Mouse (Mus musculus) heart, adult 2 months (tissue): ENCODE data around the gene Tspan9. TPM values are rescaled to one million over a fixed set of nuclear protein-coding genes. Genes with fewer than 3 reads are reported as not detected.

Experiments used
- DNase-seq, 2 experiments: peaks; one replicate each; pipeline ENCODE4 v3.0.0; 2021
- H3K27ac ChIP-seq: fragments of 200-600 bp; 2 replicates; pipeline ENCODE4 v1.8.1; 2022
- H3K27me3 ChIP-seq: fragments of 200-500 bp; 2 replicates; pipeline ENCODE4 v1.6.1; 2012; ENCODE audit warnings: mild to moderate bottlenecking, low read length, inconsistent platforms, mixed read lengths; ENCODE audit not compliant: control insufficient read depth, insufficient read depth
- H3K36me3 ChIP-seq: fragments of 200-500 bp; 2 replicates; pipeline ENCODE4 v1.6.1; 2012; ENCODE audit warnings: low read length, inconsistent platforms; ENCODE audit not compliant: control insufficient read depth, insufficient read depth
- H3K4me1 ChIP-seq: fragments of 200-500 bp; 2 replicates; pipeline ENCODE4 v1.6.1; 2011; ENCODE audit warnings: low read length; ENCODE audit not compliant: control insufficient read depth, insufficient read depth
- H3K4me3 ChIP-seq: fragments of 200-600 bp; 2 replicates; pipeline ENCODE4 v1.8.1; 2022
- H3K79me2 ChIP-seq: fragments of 200-500 bp; replicated peaks from 2 replicates; pipeline ENCODE4 v1.6.1; 2012; ENCODE audit warnings: mild to moderate bottlenecking, inconsistent platforms, low read length, moderate library complexity, mixed read lengths; ENCODE audit not compliant: control insufficient read depth, insufficient read depth
- H3K9ac ChIP-seq: fragments of 200-500 bp; 2 replicates; pipeline ENCODE4 v1.6.1; 2012; ENCODE audit warnings: low read depth, mild to moderate bottlenecking, control low read depth, inconsistent platforms, low read length, mixed read lengths
- CTCF ChIP-seq: fragments of 200-600 bp; IDR thresholded peaks from 2 replicates; pipeline ENCODE4 v1.8.1; 2022; ENCODE audit warnings: antibody characterized with exemption, mild to moderate bottlenecking, moderate library complexity
- EP300 ChIP-seq: fragments of 200-500 bp; IDR thresholded peaks from 2 replicates; pipeline ENCODE4 v1.6.1; 2011; ENCODE audit warnings: low read depth, low read length, control low read depth; ENCODE audit not compliant: insufficient read depth
- POLR2A ChIP-seq: fragments of 200-500 bp; IDR thresholded peaks from 2 replicates; pipeline ENCODE4 v1.6.1; 2011; ENCODE audit warnings: mild to moderate bottlenecking, low read depth, low read length, control low read depth; ENCODE audit not compliant: insufficient read depth
- WGBS: fragments of 180-500 bp; shearing (Covaris S2); methylation state at CpG from one replicate; pipeline ENCODE4 v1.1.7; 2018; 5-methylcytosine and 5-hydroxymethylcytosine counted together
- intact Hi-C: fragments of 180-260 bp; cut with DNase I; formaldehyde crosslinking; loops from one replicate; pipeline ENCODE4 v1.15.1; 2025
- polyA plus RNA-seq: library from polyadenylated mRNA; depleted of rRNA; stranded (reverse); fragments of >200 nt; gene quantifications from 2 replicates; pipeline ENCODE4 v1.2.3, GENCODE M21; 2012
- total RNA-seq, 2 experiments: library from RNA; stranded (reverse); gene quantifications; 2 replicates each; pipeline ENCODE4 v1.2.3; 2021

Gene Tspan9
- total and polyA plus RNA-seq, 3 experiments, result 84.9 to 104 (median 88.5) TPM

- H3K27me3 ChIP-seq, result no peaks in the 10 kb centered on the region
- no peak overlapping the region for H3K27ac ChIP-seq
- no peak overlapping the region for H3K9ac ChIP-seq
- 61% methylated on average over 6 of the region's 6 CpGs for WGBS
- H3K79me2 ChIP-seq, result no peaks in the 10 kb centered on the region
- intact Hi-C loops, result no loop called here
- DNase-seq, result no peak
- TF ChIP-seq CTCF, result no peak
- H3K4me1 ChIP-seq, result peaks cover 10% of the 10 kb centered on the region
- no peak overlapping the region for H3K4me3 ChIP-seq
- H3K36me3 ChIP-seq, result no peaks in the 10 kb centered on the region
These were observed 104.8 kb downstream of the Tspan9 start for GRCm38 (mm10) chr6:128038568-128038967.

GRCm38 (mm10) chr6:128036597-128036996 is 106.8 kb downstream of the Tspan9 start:
- DNase-seq, result no peak
- Histone ChIP-seq H3K27me3 (no peaks in the 10 kb centered on the region), H3K4me1 (peaks cover 4% of the 10 kb centered on the region), H3K9ac (no peak overlapping the region), H3K27ac (no peak overlapping the region), H3K79me2 (no peaks in the 10 kb centered on the region), H3K4me3 (no peak overlapping the region), H3K36me3 (no peaks in the 10 kb centered on the region)
- intact Hi-C loops, result no loop called here
- no peak for TF ChIP-seq POLR2A
- TF ChIP-seq EP300, result no peak
- no peak for TF ChIP-seq CTCF
- WGBS, result 79% methylated on average over 9 of the region's 9 CpGs

GRCm38 (mm10) chr6:128035930-128036309 is 107.5 kb downstream of the Tspan9 start:
- Histone ChIP-seq H3K4me3 (peak overlapping the region; percentile 49), H3K27me3 (no peaks in the 10 kb centered on the region), H3K36me3 (no peaks in the 10 kb centered on the region), H3K79me2 (no peaks in the 10 kb centered on the region), H3K4me1 (peaks cover 4% of the 10 kb centered on the region), H3K9ac (peak overlapping the region; percentile 71), H3K27ac (peak overlapping the region; percentile 84)
- 20% methylated on average over 4 of the region's 4 CpGs for WGBS
- peak; percentile 34 for TF ChIP-seq CTCF
- no peak for TF ChIP-seq POLR2A
- DNase-seq, result no peak
- intact Hi-C loops, result loop anchor here (1.0 kb wide), 1 partner anchor 45 kb away; no protein-coding TSS in a partner anchor

- no peaks in the 10 kb centered on the region for H3K27me3 ChIP-seq
- 8% methylated on average over 36 of the region's 36 CpGs for WGBS
- H3K27ac ChIP-seq, result peak overlapping the region; percentile 84
- no peak for TF ChIP-seq CTCF
- no peak for TF ChIP-seq EP300
- TF ChIP-seq POLR2A, result no peak
- peak; percentile 57 to 66 for DNase-seq
- H3K36me3 ChIP-seq, result no peaks in the 10 kb centered on the region
- H3K9ac ChIP-seq, result peak overlapping the region; percentile 71
- H3K4me1 ChIP-seq, result peaks cover 4% of the 10 kb centered on the region
- intact Hi-C loops, result loop anchor here (1.0 kb wide), 1 partner anchor 44 kb away; no protein-coding TSS in a partner anchor
- peak overlapping the region; percentile 62 for H3K4me3 ChIP-seq
- no peaks in the 10 kb centered on the region for H3K79me2 ChIP-seq
These were observed 108.0 kb downstream of the Tspan9 start for GRCm38 (mm10) chr6:128035250-128035929.

- intact Hi-C loops, result loop anchor here (1.0 kb wide), 1 partner anchor 43 kb away; no protein-coding TSS in a partner anchor
- WGBS, result 14% methylated on average over 80 of the region's 80 CpGs
- peak overlapping the region; percentile 71 for H3K9ac ChIP-seq
- peak overlapping the region; percentile 84 for H3K27ac ChIP-seq
- TF ChIP-seq POLR2A (peak; percentile 40; the same call in 1 of the 2 replicates), CTCF (peak; percentile 55), EP300 (no peak)
- no peaks in the 10 kb centered on the region for H3K27me3 ChIP-seq
- peak overlapping the region; percentile 62 for H3K4me3 ChIP-seq
- peaks cover 6% of the 10 kb centered on the region for H3K4me1 ChIP-seq
- peak; percentile 76 to 80 for DNase-seq
- H3K79me2 ChIP-seq, result no peaks in the 10 kb centered on the region
- no peaks in the 10 kb centered on the region for H3K36me3 ChIP-seq
These were observed 108.8 kb downstream of the Tspan9 start for GRCm38 (mm10) chr6:128034317-128035249.
